1 mouse cellular context compared by ENCODE assay signal in the genomic region with DNA sequence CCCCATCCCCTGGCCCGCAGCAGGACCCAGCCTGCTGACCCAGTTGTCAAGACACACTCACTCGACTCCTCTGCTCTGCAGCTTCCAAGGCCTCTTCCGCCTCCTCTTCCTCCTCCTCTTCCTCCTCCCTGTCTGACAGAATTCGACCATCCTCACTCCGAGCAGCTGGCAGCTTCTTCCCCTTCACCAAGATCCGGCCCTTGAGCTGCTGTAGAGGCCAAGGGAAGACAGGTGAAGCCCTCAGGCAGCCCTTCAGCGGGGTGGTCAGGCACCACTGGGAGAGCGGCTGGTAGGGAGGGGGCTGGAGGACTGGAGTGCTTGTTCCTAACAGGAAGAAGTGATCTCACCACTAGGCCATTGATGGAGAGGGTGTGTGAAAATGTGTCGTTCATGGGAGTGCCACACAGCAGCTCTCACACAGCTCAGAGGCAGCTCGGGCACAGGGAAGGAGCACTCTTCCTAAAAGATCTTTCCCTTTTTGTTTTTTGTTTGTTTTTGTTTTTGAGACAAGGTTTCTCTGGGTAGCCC.
TF ChIP-seq lines count a peak whose summit lies in the region.

No protein-coding gene starts in this region.

TF ChIP-seq in ES-E14, 5 proteins besides CTCF, POLR2A, EP300 and RAD21:
- TF ChIP-seq MAFK (IDR thresholded peaks at IDR 0.05; ENCODE audit: insufficient read depth, low read depth, low read length) (no peak), HCFC1 (IDR thresholded peaks at IDR 0.05; ENCODE audit: borderline replicate concordance, insufficient read depth, low read length) (no peak), ZC3H11A (IDR thresholded peaks at IDR 0.05; ENCODE audit: borderline replicate concordance, low read depth, low read length) (no peak), CHD2 (IDR thresholded peaks at IDR 0.05; ENCODE audit: low read depth, low read length) (no peak), ZNF384 (IDR thresholded peaks at IDR 0.05; ENCODE audit: low read depth, low read length) (no peak)
